Mouse (Mus musculus) hematopoietic stem cell, adult 5-6 weeks (primary cell): ENCODE data around the gene Taf12. TPM values are rescaled to one million over a fixed set of nuclear protein-coding genes. Genes with fewer than 3 reads are reported as not detected.
"Not testable (repeated sequence)": the region's sequence is repeated elsewhere in the genome, so short reads cannot be mapped to it uniquely, and the experiment has no call there.

ENCODE experiments used
- ATAC-seq, 2 experiments: fragments of 125-278 bp in 1 of 2; replicated peaks in 1 of 2; 2 replicates each; pipeline ENCODE4 v1.8.0; 2016 to 2017; ENCODE audit warnings: inconsistent platforms in 2 of 2, mild to moderate bottlenecking in 2 of 2, moderate number of reproducible peaks in 2 of 2, low read depth in 1 of 2, moderate TSS enrichment in 1 of 2; ENCODE audit not compliant: low FRiP score in 2 of 2, poor library complexity in 2 of 2, severe bottlenecking in 2 of 2, insufficient read depth in 1 of 2, low TSS enrichment in 1 of 2
- total RNA-seq: library from RNA; stranded (forward); fragments of 172-1452, 232-1000 nt; gene quantifications from 2 replicates; pipeline ENCODE4 v1.2.3, GENCODE M21; 2017

Gene Taf12
- total RNA-seq, 1 experiment from 2014 or later = 44.1 TPM

GRCm38 (mm10) chr4:132302939-132303479 is 28.8 kb downstream of the Taf12 start, which contains the start of gene Rab42:
Rab42 (minus strand) TSS chr4:132303385.
- peak; percentile 70 for ATAC-seq

DNA sequence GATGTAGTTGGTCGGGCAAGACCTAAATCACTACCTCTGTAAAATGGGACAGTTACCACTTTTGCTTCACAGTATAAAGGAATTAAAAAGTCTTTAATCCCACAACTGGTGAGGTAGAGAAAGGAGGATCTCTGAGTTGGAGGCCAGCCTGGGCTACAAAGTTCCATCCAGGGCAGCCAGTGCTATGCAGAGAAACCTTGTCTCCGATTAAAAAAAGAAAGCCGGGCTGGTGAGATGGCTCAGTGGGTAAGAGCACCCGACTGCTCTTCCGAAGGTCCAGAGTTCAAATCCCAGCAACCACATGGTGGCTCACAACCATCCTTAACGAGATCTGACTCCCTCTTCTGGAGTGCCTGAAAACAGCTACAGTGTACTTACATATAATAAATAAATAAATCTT is 29.3 kb downstream of the Taf12 start:
- ATAC-seq = not testable (repeated sequence)

DNA sequence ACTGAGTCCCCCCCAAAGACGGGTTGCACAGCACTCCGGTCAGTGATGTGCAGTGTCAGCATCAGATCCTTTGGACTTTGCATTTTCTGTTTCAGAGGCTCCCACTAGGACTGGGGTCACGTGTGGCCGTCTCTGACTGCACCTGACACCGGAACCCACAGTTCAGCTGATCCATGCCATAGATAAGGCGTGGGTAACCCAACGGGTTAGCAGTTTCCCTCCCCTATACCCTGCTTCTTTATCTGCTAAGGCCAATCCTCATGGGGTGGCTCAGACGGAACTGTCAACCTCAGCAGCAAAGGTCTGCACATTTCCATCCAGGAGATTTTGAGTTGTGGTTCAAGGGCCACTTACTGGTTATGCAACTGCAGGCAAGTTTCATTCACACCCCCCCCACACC is 31.1 kb downstream of the Taf12 start:
- no peak for ATAC-seq

DNA sequence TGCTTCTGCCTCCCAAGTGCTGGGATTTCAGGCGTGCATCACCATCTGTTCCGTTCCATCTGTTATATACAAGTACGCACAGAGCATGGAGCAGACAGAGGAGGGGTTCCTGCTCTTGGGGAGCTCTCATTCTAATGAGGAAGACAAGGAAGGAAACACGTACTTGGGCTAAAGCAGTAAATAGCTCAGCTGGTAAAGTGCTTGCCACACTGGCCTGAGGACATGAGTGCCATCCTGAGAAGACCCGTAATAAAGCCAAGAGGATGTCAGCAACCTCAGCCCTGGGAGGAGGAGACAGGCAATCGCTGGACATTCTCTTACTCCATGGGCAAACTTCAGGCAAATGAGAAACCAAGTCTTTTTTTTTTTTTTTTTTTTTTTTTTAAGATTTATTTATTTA is 31.8 kb downstream of the Taf12 start:
- peak in 1 of 2 experiments; percentile 26; a peak in 1 of 4 replicates for ATAC-seq

DNA sequence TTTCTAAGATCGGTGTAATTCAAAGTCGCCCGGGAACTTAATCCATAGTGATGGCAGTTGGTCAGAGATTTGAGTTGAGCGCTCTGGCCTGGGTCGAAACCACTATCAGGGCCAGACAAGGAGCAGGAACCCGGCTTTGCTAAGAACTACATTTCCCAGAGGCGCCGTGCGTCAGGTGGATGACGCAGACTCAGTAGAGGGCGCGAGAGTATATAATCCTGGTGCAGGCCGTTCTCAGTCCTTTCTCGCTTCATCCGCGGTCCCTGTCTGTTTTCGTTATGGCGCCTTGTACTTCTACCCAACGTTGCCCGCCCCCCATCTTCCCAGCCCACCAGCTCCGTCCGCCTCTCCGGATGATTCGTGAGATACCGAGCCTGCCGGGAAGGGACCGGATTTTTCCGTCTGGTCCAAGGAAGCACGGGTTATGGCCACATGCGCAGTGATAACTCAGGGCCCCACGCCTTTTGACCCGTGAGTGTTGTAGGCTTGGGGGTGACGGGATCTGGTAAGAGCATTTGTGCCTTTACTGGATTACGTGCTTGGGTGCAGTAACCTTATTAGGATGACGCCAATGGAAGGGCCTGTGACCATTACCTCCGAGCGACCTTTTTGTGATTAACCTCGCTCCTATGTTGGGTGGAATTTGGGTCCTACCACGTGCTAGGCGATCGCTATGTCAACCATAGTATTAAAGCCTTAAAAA is 34.4 kb downstream of the Taf12 start:
- ATAC-seq = peak; percentile 87 to 89

DNA sequence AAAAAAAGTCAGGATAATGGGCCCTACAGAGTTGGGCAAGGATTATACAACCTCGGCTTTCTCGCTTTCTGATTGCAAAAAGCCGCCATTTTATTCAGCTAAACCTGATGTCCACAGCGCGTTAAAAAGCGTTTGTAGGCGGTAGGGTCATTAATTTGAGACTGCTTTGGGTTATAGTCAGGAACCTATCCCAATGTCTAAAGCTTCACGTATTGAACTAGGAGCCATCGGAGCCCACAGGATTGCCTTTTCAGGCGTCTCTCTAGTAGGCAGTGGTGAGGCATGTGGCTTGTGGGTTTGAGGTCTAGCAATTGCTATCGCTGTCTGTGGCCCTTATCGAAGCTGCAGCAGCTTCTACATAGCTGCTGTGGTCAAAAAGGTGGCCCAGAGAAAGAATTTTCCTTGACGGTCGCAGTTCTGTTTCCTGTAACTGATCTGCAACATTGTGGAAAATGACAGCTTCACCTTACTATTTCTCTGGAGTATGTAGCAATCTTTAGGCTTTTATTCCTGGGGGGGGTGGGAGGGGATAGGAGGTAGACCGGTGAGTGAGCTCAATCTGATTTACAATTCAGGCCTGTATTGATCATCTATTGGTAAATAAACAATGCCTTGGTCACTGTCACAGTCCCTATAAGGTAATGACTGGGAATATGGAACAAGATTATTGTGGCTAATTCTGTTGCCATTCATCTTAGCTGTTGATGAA is 35.1 kb downstream of the Taf12 start:
- peak; percentile 31 to 41; a peak in 3 of 4 replicates for ATAC-seq

- ATAC-seq = peak; percentile 15 to 24; a peak in 1 of 4 replicates
These were observed 35.8 kb downstream of the Taf12 start for GRCm38 (mm10) chr4:132309849-132310472.

DNA sequence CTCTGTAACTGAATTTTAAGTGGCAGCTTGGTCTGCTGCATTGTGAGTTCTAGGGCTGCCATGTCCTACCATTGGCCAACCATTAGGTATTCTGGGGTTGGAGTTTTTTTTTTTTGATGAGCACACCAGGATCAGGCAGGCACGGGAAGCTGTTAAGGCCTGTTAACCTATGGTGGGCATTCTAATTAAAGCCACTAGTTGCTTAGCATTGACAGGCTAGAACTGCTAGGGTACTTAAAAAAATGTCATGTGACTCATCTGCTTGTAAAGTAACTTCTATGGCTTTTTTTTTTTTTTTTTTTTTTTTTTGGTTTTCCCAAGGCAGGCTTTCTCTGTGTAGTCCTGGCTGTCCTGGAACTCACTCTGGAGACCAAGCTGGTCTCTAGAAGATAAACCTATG is 37.0 kb downstream of the Taf12 start:
- no peak for ATAC-seq

- no peak for ATAC-seq
These were observed 37.6 kb downstream of the Taf12 start for GRCm38 (mm10) chr4:132311801-132312200.

- no peak for ATAC-seq
These were observed 38.5 kb downstream of the Taf12 start for GRCm38 (mm10) chr4:132312627-132313026.

DNA sequence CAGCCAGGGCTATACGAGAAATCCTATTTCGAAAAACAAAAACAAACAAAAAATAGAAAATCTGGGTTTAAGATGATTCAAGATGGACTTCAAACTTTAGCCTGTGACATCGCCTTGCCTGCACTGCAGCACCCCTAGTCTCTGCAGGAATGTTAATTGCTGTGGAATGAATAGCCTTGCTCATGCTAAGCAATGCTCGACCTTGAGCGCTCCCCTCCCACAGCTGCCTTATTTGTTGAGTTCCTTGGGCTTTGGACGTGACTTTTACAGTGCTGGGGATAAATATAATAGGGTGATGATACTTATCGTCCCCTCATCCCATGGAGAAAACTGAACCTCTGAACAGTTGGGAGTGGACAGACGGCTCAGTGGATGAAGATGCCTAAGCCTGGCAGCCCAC is 41.5 kb downstream of the Taf12 start:
- no peak for ATAC-seq

DNA sequence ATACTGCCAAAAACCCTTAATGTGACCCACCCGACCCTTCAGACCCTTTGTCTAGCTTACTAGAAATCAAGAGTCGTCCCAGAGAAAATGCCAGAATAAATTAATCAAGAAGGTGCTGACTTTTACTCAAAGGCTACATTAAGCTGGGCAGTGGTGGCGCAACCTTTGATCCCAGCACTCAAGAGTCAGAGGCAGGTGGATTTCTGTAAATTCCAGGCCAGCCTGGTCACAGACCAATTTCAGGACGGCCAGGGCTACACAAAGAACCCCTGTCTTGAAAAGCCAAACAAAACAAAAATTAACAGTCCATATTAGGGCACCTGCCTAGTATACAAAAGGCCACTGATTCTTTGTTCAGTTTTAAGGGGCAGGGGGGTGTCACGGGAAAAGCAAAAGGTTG is 52.3 kb downstream of the Taf12 start:
- no peak for ATAC-seq

- no peak for ATAC-seq
These were observed 54.3 kb downstream of the Taf12 start for GRCm38 (mm10) chr4:132328391-132328982.

DNA sequence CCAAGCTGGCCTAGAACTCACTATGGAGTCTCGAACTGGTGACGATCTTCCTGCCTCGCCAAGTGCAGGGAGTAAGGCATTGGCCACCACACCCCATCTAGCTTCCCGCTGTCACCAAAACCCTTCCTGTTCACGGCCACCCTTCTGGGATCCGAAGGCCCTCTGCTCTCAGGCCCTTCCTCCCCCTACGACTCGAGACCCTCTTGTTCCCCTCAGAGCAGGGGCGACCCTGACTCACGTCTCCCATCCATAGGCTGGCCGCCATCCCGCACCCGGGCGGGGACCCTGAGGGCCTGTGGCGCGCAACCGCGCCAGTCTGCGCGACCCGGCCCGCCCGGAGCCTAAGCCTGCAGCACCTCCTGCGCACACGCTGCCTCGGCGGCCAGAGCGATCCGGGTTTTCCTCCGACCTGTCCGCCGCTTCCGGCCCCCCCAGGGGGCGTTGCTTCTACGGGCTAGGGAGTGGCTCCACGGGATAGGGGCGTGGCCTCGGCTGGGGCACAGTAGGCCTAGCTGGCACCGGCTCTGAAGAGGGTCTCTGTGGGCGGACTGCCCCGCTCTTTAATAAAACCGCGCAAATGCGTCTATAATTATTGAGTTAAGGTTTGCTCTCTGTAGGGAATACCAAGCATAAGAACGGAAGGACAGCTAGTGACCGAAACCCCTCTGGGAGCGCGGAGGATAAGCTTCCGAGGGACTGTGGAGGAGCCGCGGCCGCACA is 55.1 kb downstream of the Taf12 start, which contains the start of gene Trnau1ap:
Gene Trnau1ap, minus strand, starts transcription at position 424 of the 720 bp plus-strand sequence.
- peak; percentile 95 to 97 for ATAC-seq

DNA sequence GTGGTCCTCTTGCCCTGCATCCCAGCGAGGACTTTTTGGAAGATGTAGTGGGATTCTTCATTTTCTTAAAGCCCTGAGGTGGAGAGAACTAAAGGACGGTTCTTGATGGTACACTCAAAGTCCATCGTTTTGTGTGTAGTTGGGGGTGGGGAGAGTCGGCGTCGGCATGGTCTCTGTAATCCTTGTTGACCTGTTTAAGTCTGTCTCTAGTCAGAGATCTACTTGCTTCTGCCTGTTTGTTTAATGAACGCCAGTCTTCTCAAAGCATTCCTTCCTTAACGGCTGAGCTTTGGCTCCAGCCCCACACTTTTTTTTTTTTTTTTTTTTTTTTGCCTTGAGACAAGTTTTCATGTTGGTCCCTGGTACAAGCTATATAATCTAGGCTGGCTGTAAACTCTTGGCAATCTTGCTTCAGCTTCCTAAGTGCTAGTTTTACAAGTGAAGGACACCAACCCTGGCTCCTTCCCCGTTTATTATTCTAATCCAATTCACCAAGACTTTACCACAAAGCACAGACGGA is 55.7 kb downstream of the Taf12 start:
- no peak for ATAC-seq

- ATAC-seq = no peak
These were observed 57.8 kb downstream of the Taf12 start for GRCm38 (mm10) chr4:132331960-132332359.

GRCm38 (mm10) chr4:132332880-132333279 is 58.7 kb downstream of the Taf12 start:
- ATAC-seq = no peak
